Mouse (Mus musculus): ENCODE data around the gene Cdk7. TPM values are rescaled to one million over a fixed set of nuclear protein-coding genes. Genes with fewer than 3 reads are reported as not detected.
"Not testable (repeated sequence)": the region's sequence is repeated elsewhere in the genome, so short reads cannot be mapped to it uniquely, and the experiment has no call there.

The Cdk7 gene
- polyA plus RNA-seq, 1 experiment from 2014 or later, result 59.0 TPM

DNA sequence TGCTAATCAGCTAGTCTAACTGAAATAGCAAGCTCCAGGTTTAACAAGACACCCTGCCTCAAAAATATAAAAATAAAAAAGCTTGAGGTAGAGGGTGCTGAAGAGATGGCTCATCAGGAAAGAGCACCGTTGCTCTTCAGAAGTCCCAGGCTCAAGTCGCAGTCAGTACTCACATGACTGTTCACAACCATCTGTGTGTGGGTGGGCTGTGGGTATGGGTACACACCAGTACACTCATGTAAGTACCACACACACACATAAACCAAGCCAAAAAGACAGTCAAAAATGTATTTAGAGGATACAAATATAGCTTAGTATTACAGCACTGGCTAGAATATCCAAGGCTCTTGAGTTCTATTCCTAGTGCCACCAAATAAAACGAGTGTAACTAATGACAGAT lies 15.4 kb upstream of the Cdk7 start:
- H3K4me3 ChIP-seq, result no peak overlapping the region
- H3K27ac ChIP-seq, result no peak overlapping the region
- no peak overlapping the region for H3K4me2 ChIP-seq
- peaks cover 8% of the 10 kb centered on the region for H3K4me1 ChIP-seq
- no peaks in the 10 kb centered on the region for H3K36me3 ChIP-seq (ENCODE audit: poor library complexity, severe bottlenecking)
- no peaks in the 10 kb centered on the region for H3K9me3 ChIP-seq (replicated peaks)
- 95% methylated on average over 3 of the region's 3 CpGs for WGBS
- ATAC-seq, result no peak
- no peaks in the 10 kb centered on the region for H3K27me3 ChIP-seq
- H3K9ac ChIP-seq, result no peak overlapping the region

GRCm38 (mm10) chr13:100744036-100744744 lies 13.5 kb upstream of the Cdk7 start, which contains the start of gene Mrps36:
Gene Mrps36, minus strand, starts transcription at chr13:100744659.
- 0% methylated on average over 52 of the region's 52 CpGs for WGBS
- no peaks in the 10 kb centered on the region for H3K9me3 ChIP-seq (replicated peaks)
- H3K4me1 ChIP-seq, result peaks cover 8% of the 10 kb centered on the region
- peak; percentile 95 for ATAC-seq
- H3K4me2 ChIP-seq, result peak within 1 kb of the TSS; percentile 68
- no peaks in the 10 kb centered on the region for H3K27me3 ChIP-seq
- peak within 1 kb of the TSS; percentile 78 for H3K4me3 ChIP-seq
- no peaks in the 10 kb centered on the region for H3K36me3 ChIP-seq (ENCODE audit: poor library complexity, severe bottlenecking)
- peak within 1 kb of the TSS; percentile 87 for H3K9ac ChIP-seq
- peak within 1 kb of the TSS; percentile 91 for H3K27ac ChIP-seq

DNA sequence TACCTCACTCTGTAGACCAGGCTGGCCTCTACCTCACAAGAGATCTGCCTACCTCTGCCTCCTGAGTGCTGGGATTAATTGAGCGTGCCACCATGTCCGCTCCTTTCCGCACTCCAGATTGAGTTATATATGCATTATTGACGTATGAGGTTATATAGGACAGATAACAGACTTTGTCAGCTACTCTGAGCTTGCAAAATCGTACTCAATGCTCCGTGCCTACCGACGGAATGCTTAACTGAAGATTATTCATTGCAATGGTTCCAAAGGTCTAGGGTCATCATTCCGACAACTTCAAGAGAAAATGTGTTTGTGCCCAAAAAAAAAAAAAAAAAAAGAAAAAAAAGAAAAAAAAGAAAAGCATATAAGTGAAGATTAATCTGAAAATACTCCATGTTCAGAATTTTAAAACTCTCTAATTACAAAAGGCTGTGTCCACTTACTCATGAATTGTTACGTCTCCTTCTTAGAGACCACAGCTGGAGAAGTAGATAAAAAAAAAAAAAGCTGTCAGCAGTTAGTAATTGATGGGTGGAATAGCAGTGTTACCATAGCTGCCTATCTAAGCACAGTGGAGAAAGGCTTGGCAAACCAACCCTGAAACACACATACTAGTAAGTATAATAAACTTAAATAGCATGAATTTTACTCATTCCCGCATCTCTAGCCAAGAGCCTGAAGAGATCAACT lies 12.8 kb upstream of the Cdk7 start:
- Histone ChIP-seq H3K36me3 (ENCODE audit: poor library complexity, severe bottlenecking) (peaks cover 3% of the 10 kb centered on the region; the same call in 1 of the 2 replicates), H3K4me1 (peaks cover 8% of the 10 kb centered on the region), H3K27me3 (no peaks in the 10 kb centered on the region), H3K9ac (peak overlapping the region; percentile 87), H3K27ac (peak overlapping the region; percentile 91), H3K9me3 (replicated peaks) (no peaks in the 10 kb centered on the region), H3K4me3 (peak overlapping the region; percentile 78), H3K4me2 (peak overlapping the region; percentile 68)
- 74% methylated on average over 11 of the region's 11 CpGs for WGBS
- peak; percentile 61 for ATAC-seq

DNA sequence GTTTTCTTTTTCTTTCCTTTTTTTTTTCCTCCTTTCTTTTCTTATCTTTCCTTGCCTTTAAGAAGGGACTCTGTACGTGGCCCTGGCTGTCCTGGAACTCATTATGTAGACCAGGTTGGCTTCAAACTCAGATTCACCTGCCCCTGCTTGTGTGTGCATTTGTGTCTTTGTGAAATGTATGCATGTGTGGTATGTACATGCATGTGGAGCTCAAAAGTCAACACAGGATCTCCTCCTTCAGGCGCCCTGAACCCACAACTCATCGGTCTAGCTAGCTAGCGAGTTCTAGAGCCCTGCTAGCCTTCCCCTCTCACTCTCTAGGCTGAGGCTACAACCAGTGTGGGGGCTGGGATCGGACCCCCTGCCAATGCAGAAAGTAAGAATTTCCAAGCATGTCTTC lies 12.1 kb upstream of the Cdk7 start:
- Histone ChIP-seq H3K27me3 (no peaks in the 10 kb centered on the region), H3K36me3 (ENCODE audit: poor library complexity, severe bottlenecking) (peaks cover 7% of the 10 kb centered on the region), H3K4me1 (peaks cover 8% of the 10 kb centered on the region), H3K9me3 (replicated peaks) (no peaks in the 10 kb centered on the region), H3K9ac (no peak overlapping the region), H3K27ac (no peak overlapping the region), H3K4me3 (no peak overlapping the region), H3K4me2 (no peak overlapping the region; the same call in 1 of the 2 replicates)
- 89% methylated on average over 5 of the region's 5 CpGs for WGBS
- no peak for ATAC-seq

- Histone ChIP-seq H3K27ac (no peak overlapping the region), H3K4me2 (no peak overlapping the region), H3K9ac (no peak overlapping the region), H3K4me1 (peaks cover 12% of the 10 kb centered on the region), H3K36me3 (ENCODE audit: poor library complexity, severe bottlenecking) (peaks cover 28% of the 10 kb centered on the region), H3K9me3 (replicated peaks) (no peaks in the 10 kb centered on the region), H3K4me3 (no peak overlapping the region), H3K27me3 (no peaks in the 10 kb centered on the region)
- 97% methylated on average over 2 of the region's 2 CpGs for WGBS
- ATAC-seq, result no peak
Observed at GRCm38 (mm10) chr13:100732756-100733155, 2.0 kb upstream of the Cdk7 start.

- H3K9ac ChIP-seq, result not testable (repeated sequence)
- H3K4me3 ChIP-seq, result peak overlapping the region; percentile 96
Observed at GRCm38 (mm10) chr13:100731462-100732046, 815 bp upstream of the Cdk7 start.

GRCm38 (mm10) chr13:100730153-100730860 lies 432 bp downstream of the Cdk7 start:
- 1% methylated on average over 30 of the region's 30 CpGs for WGBS
- peak; percentile 90 for ATAC-seq
- Histone ChIP-seq H3K9me3 (replicated peaks) (no peaks in the 10 kb centered on the region), H3K27me3 (no peaks in the 10 kb centered on the region), H3K4me2 (peak overlapping the region; percentile 88), H3K4me3 (peak overlapping the region; percentile 96), H3K9ac (peak overlapping the region; percentile 78), H3K4me1 (peaks cover 12% of the 10 kb centered on the region), H3K36me3 (ENCODE audit: poor library complexity, severe bottlenecking) (peaks cover 24% of the 10 kb centered on the region), H3K27ac (peak overlapping the region; percentile 83)

More at GRCm38 (mm10) chr13:100731462-100732046, 815 bp upstream of the Cdk7 start:
- 91% methylated on average over 6 of the region's 6 CpGs for WGBS
- ATAC-seq; H3K27me3 ChIP-seq; H3K9me3 ChIP-seq (replicated peaks); H3K27ac ChIP-seq: not testable (repeated sequence)
- Histone ChIP-seq H3K4me2 (peak overlapping the region; percentile 88), H3K36me3 (ENCODE audit: poor library complexity, severe bottlenecking) (peaks cover 28% of the 10 kb centered on the region), H3K4me1 (peaks cover 12% of the 10 kb centered on the region)

- not testable (repeated sequence) for H3K27ac ChIP-seq; ATAC-seq; H3K4me2 ChIP-seq; H3K9ac ChIP-seq; H3K9me3 ChIP-seq (replicated peaks); H3K27me3 ChIP-seq; H3K4me3 ChIP-seq
- WGBS, result 96% methylated on average over 4 of the region's 4 CpGs
- Histone ChIP-seq H3K4me1 (peaks cover 18% of the 10 kb centered on the region), H3K36me3 (ENCODE audit: poor library complexity, severe bottlenecking) (peaks cover 22% of the 10 kb centered on the region)
Observed at GRCm38 (mm10) chr13:100728530-100728929, 2.2 kb downstream of the Cdk7 start.

GRCm38 (mm10) chr13:100728086-100728485 lies 2.7 kb downstream of the Cdk7 start:
- Histone ChIP-seq H3K4me1 (peaks cover 18% of the 10 kb centered on the region), H3K36me3 (ENCODE audit: poor library complexity, severe bottlenecking) (peaks cover 22% of the 10 kb centered on the region), H3K27ac (no peak overlapping the region), H3K27me3 (no peaks in the 10 kb centered on the region), H3K9ac (no peak overlapping the region), H3K4me2 (no peak overlapping the region), H3K4me3 (no peak overlapping the region), H3K9me3 (replicated peaks) (no peaks in the 10 kb centered on the region)
- 95% methylated on average over 5 of the region's 5 CpGs for WGBS
- no peak for ATAC-seq

- no peak overlapping the region for H3K4me3 ChIP-seq
- WGBS, result 88% methylated on average over 10 of the region's 10 CpGs
- no peak for ATAC-seq
- H3K9ac ChIP-seq, result no peak overlapping the region
- H3K9me3 ChIP-seq (replicated peaks), result no peaks in the 10 kb centered on the region
- peaks cover 45% of the 10 kb centered on the region for H3K36me3 ChIP-seq (ENCODE audit: poor library complexity, severe bottlenecking)
- peaks cover 18% of the 10 kb centered on the region for H3K4me1 ChIP-seq
- H3K27ac ChIP-seq, result no peak overlapping the region
- no peak overlapping the region for H3K4me2 ChIP-seq
- H3K27me3 ChIP-seq, result no peaks in the 10 kb centered on the region
Observed at GRCm38 (mm10) chr13:100725194-100725593, 5.5 kb downstream of the Cdk7 start.

DNA sequence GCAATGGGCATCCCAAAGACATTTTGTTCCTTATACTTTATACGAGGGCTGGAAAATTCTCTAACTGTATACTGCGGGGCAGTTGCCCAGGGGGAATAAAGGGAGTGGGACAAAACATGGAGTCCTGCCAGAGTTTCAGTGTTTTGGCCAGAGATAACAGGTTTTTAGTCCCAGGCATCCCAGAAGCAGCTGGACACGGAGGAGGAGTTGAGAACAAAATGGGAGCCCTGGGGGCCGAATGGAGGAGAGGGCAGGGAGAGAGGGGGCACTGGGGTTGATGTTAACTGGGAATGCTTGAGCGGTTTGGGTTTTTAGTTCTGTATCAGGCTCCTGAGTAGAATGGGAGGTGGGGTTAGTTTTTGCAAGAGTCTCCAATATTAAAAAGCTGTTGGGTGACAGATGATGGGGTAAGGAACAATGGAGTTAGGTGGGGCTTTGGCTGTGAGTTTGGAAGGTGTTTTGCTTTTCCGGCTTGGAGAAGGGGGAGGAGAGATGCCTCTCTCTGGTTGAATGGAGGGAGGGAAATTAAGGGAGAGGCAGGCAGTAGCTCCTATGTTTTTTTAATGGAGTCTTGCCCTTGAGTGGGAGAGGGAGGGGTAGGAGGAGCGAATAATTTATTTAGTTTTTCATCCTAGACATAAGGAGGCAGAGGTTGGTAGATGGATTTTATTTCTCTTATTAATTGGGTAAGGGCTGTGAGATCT lies 6.5 kb downstream of the Cdk7 start:
- 71% methylated on average over 7 of the region's 7 CpGs for WGBS
- Histone ChIP-seq H3K27me3 (no peaks in the 10 kb centered on the region), H3K4me3 (no peak overlapping the region), H3K4me1 (peaks cover 9% of the 10 kb centered on the region), H3K4me2 (no peak overlapping the region; the same call in 1 of the 2 replicates), H3K9ac (no peak overlapping the region), H3K9me3 (replicated peaks) (no peaks in the 10 kb centered on the region), H3K27ac (no peak overlapping the region), H3K36me3 (ENCODE audit: poor library complexity, severe bottlenecking) (peaks cover 50% of the 10 kb centered on the region)
- ATAC-seq, result no peak

Data from forebrain, embryonic 13.5 days (tissue).